Mouse (Mus musculus) embryo, embryonic 9.5 days (tissue): ENCODE measurements around the gene Nfu1.

Experiments
- DNase-seq: peaks from one replicate; pipeline ENCODE4 v3.0.0-alpha.2; 2017; ENCODE audit errors: extremely low spot score

Nfu1 gene

GRCm38 (mm10) chr6:87008887-87009286, at the start of gene Nfu1:
TSS of gene Nfu1 (plus strand) at chr6:87009236.
- DNase-seq, result no peak

- DNase-seq, result no peak
These were observed 44.9 kb upstream of the Nfu1 start for GRCm38 (mm10) chr6:86963987-86964685.

DNA sequence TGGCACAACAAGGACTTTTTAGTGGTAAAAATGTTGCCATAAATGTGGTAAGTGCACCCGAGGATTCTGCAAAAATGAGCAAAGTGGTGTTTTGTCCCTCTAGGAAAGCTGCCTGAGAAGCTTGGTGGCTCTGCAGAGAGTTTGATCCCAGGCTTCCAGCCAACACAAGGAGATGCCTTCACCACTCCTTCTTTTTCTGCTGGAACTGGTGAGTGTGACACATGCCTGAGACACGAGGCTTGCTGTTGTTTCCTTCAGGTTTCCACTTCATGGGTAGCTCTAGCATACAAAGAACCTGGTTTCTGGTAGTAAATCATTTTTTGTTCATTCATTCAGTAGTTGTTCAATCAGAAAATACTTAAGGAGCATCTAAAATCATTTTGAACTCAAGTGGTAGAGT, 41.9 kb upstream of the Nfu1 start:
- no peak for DNase-seq

DNA sequence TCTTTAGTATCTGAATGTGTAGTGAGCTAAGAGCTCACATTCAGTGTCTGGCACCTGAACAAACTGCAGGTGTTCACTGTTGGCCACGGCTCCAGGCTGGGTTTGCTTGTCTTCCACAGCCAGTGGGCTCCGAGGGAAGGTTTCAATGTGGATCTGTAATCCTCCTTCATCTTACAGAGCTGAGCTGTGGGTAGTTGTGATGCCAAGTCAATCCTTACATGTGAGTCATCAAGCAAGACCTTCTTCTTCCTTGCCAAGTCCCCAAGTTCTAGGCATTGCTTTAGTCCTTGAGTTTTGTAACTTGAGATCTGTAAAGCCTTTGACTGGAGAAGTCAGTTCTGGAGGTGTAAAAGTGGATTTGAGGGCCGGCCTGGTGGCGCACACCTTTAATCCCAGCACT, 35.1 kb upstream of the Nfu1 start:
- no peak for DNase-seq

DNA sequence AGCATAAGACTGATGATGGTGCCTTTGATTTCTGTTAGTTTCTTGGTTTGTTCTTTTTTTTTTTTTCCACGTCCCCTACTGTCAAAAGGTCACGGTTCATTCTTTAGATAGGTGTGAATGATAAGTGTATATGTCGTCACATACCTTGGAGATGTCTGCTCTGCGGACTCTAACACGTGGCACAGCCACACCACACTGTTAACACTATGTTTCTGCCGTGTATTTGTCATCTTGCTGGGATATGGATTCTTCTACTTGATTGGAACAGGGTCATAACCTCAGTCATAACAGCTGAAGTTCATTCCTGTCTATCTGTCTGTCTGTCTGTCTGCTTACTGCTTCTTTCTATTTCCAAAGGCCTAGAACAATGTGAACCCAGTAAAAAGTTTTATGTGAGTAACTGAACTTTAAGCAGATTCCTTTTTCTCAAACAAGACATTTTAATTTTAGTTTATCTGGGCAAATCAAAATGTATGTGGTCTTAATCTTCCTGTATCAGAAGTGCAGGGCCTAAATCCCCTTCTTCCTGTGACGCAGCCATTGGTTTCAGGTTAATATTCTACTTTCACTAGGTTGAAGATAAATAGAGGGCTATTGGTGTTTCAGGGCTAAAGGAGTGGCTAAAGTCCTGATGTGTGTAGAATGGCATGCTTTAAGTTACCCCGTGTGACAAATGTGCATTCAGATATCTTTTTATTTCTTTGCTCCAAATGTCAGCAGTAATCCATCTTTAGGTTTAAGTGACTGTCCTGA, 30.7 kb upstream of the Nfu1 start:
- no peak for DNase-seq

DNA sequence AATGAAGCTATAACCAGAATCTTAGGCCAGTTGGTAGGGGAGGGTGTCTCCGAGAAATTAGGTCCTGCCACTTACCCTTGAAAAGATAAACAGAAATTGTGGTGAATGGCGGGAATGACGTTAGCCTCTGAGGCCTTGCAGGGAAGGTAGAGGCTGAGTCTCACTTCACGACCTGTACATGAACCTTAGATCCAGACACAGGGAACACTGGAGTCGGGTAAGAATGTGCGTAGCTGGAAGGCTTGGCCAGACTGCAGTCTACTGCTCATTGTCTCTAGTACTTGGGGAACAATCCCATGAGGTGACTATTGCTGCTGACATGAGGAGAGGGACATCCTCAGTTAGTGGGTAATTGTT, 30.1 kb upstream of the Nfu1 start:
- no peak for DNase-seq

DNA sequence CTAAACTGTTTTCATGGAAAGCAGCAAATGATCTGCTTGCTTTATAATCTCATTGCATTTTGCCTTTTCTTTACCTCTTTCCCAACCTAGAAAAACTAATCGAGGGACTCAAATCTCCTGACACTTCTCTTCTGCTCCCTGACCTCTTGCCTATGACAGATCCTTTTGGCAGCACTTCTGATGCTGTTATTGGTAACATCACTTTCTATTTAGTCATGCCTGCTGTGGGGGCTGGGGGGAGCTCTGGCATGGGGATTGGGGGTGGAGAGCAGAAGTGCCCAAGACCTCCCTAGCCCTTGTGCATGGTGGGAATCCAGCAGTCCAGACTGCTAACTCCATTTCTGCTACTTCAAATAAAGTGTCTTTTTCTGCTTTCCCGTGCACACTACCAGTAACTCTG, 27.8 kb upstream of the Nfu1 start:
- DNase-seq, result no peak

- no peak for DNase-seq
These were observed 23.5 kb upstream of the Nfu1 start for GRCm38 (mm10) chr6:86985314-86986106.

DNA sequence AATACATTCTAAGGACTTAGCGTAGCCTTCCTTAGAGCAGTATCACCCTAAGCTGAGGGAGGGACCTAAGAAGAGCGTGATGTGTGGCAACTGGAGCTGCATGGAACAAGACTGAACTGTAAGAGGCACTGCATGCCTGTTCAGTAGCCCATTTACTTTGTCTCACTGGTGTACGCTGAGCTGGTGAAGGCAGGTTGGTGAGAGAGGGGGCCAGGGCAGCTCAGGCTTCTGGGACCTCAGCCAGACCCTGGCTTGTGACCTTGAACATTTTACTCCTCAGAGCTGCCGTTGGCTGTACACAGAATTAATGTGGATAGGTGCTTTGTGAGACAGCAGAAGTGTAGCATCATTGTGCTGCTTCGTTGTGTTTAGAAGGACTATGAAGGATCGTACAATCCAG, 19.5 kb upstream of the Nfu1 start:
- DNase-seq, result no peak

GRCm38 (mm10) chr6:86991041-86991440, 18.0 kb upstream of the Nfu1 start:
- no peak for DNase-seq

- DNase-seq, result no peak
These were observed 16.7 kb upstream of the Nfu1 start for GRCm38 (mm10) chr6:86992349-86992748.

DNA sequence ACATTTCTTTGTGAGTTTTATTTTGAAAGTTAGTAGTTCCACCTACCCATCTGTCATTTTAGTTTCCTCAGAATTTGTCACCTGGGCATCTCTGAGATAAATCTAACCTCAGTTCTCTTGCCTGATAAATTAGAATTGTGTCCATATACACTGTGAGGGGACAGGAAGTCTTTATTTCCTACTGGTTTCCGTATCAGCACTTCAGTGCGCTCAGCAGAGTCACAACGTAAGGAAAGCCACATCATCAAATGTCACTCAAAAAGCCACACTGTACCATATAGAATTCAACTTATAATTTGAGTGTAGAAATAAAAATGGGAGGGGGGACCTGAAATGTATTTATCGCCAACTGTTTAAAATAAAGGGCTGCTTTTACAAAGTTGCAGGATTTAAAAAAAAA, 14.8 kb upstream of the Nfu1 start:
- DNase-seq, result no peak

DNA sequence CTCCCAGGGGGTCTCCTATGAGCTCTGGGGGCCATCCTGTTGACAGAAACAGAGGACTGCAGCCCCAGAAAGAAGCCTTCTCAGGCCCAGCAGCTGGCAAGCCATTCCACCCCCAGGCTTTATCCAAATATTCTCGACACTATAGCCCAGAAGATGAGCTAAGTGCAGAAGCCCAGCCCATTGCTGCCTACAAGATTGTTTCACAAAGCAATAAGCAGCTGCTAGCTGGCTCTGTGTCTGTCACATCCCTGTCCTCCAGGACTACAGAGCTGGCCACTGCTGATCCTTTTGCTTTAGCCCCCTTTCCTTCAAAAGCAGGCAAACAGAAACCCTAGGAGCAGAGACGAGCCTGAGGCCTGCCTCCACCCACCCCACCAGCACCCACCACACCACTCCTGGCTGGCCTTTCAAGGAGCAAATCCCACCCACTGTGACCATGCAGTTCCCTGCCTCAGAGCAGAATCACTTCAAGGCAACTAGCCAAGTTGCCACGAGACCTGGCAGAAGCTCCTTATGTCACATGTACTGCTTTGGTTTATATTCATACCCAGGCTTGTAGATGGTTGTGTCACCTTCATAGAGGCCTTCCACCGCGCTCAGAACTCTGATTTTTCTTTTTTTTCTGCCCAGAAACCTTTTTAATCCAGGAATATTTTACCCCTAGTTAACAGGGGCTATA, 12.3 kb upstream of the Nfu1 start:
- no peak for DNase-seq

GRCm38 (mm10) chr6:86997360-86997759, 11.7 kb upstream of the Nfu1 start:
- DNase-seq, result no peak

- no peak for DNase-seq
These were observed 7.0 kb upstream of the Nfu1 start for GRCm38 (mm10) chr6:87001995-87002394.

DNA sequence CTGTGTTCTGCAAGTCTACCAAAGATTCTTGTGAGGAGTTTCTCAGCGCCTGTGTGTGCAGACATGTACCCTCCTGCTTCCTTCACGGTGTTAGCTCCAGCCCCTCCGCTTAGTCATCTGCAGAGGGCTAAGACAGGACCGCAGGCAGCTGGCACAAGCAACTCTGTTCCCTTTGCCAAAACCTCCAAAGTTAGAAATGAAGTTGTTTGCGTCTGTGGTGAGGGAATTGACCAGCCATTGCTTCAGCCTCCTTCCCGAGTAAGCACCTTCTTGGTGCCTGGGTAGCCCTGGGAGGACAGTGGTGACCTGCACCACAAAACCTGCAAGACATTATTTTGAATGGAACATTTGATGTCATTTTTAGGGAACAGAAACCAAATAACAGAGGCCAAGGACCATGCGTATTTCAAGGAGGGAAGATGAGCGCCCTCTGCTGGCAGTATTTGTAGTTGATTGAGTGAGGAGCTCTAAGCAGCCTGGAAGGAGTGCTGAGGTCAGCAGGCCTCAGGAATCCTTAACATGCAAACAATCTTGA, 6.4 kb upstream of the Nfu1 start:
- peak; percentile 72 for DNase-seq

DNA sequence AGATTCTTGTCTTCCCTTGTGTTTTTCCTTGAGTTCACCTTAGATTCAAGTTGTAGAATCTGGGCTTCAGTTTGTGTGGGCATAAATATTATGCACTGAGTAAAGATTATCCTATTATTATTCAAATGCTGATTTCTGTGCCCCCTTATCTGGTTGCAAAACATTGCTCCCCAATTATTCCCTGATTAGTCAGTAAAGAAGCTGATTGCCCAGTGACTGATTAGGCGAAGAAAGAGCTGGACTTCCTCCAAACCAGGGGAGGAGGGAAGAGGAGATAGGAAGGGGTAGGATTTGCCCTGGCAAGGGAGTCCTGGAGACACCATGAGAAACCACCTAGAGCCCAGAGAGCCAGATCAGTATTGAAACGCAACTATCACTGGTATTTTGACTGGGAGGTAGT, 4.9 kb upstream of the Nfu1 start:
- no peak for DNase-seq

GRCm38 (mm10) chr6:87005577-87005976, 3.5 kb upstream of the Nfu1 start:
- no peak for DNase-seq

DNA sequence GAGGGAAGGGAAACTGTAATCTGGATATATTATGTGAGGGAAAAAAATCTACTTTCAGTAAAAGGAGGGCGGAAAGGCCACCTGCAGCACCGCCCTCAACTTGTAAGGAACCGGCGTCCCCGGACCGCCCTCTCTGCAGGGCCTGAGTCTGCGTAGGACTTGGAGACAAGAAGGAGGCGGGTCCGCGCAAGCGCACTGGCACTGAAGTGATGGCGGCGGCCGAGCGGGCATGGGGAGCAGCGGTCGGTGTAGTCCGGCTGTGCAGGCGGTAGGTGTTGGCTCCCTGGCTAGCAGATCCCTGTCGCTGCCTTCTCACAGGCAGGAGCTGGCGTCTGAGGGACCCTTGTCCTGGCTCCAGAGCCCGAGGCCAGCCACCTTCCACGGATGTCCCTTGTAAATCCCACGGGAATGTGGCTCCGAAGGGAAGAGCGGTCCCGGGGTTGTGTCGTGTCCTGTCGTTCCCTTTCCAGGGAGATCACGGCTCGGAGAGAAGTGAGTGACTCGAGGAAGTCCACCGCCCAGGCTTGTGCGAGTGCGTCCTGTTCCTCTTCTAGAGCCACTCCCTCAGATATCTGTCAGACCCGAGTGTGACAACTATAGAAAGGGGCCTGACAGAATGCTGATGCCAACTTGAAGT, 774 bp downstream of the Nfu1 start:
- DNase-seq, result peak; percentile 90

DNA sequence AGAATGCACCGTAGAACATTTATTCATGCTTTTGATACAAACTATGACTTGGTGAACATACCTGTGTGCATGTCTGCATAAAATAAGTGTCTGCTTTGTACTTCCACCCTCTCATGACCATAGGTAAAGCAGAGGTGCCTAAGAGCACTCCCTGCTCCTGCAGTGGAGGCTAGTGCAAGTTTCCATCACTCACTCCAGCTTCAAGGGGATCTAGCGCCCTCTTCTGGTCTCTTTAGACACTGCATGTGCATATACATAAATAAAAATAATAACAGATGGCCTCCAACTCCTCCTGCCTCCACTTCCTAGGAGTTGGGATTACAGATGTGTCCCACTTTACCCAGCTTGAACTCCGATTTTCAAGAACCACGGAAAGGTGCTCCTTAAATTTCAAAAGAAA, 7.9 kb downstream of the Nfu1 start:
- peak; percentile 23 for DNase-seq

GRCm38 (mm10) chr6:87018874-87019273, 9.8 kb downstream of the Nfu1 start:
- no peak for DNase-seq
